Mouse (Mus musculus) hindbrain, embryonic 15.5 days (tissue): ENCODE data around the gene Ipo13. TPM values are rescaled to one million over a fixed set of nuclear protein-coding genes. Genes with fewer than 3 reads are reported as not detected.

Source experiments
- ATAC-seq: fragments of 200-750 bp; cut with Nextera tagmentation; 2 replicates; pipeline ENCODE4 v1.8.0; 2017; ENCODE audit warnings: low read depth, moderate number of reproducible peaks, moderate TSS enrichment; ENCODE audit not compliant: low FRiP score
- H3K27ac ChIP-seq: fragments of 300-500 bp; sonication (generic); replicated peaks from 2 replicates; pipeline ENCODE4 v1.5.1; 2015; ENCODE audit warnings: mild to moderate bottlenecking, inconsistent platforms
- H3K27me3 ChIP-seq: fragments of 300-500 bp; sonication (generic); 2 replicates; pipeline ENCODE4 v1.6.1; 2015; ENCODE audit warnings: control low read depth, inconsistent platforms
- H3K36me3 ChIP-seq: fragments of 300-500 bp; sonication (generic); 2 replicates; pipeline ENCODE4 v1.6.1; 2015; ENCODE audit warnings: control low read depth, inconsistent platforms
- H3K4me1 ChIP-seq: fragments of 300-500 bp; sonication (generic); replicated peaks from 2 replicates; pipeline ENCODE4 v1.6.1; 2015; ENCODE audit warnings: control low read depth, inconsistent platforms
- H3K4me2 ChIP-seq: fragments of 300-500 bp; sonication (generic); 2 replicates; pipeline ENCODE4 v1.6.1; 2015; ENCODE audit warnings: moderate library complexity, mild to moderate bottlenecking, inconsistent platforms
- H3K4me3 ChIP-seq: fragments of 300-500 bp; sonication (generic); 2 replicates; pipeline ENCODE4 v1.5.1; 2015; ENCODE audit warnings: mild to moderate bottlenecking, inconsistent platforms
- H3K9ac ChIP-seq: fragments of 300-500 bp; sonication (generic); 2 replicates; pipeline ENCODE4 v1.6.1; 2015; ENCODE audit warnings: inconsistent platforms
- H3K9me3 ChIP-seq: fragments of 300-500 bp; sonication (generic); 2 replicates; pipeline ENCODE4 v1.6.1; 2016; ENCODE audit warnings: control low read depth, inconsistent platforms
- WGBS: fragments of 180-500 bp; shearing (Covaris S2); methylation state at CpG from one replicate; pipeline ENCODE4 v1.1.7; 2015; 5-methylcytosine and 5-hydroxymethylcytosine counted together
- polyA plus RNA-seq: library from polyadenylated mRNA; unstranded; fragments of >200 nt; fragmentation: Nextera tagmentation; extraction: Ambion mirVana; gene quantifications from 2 replicates; pipeline ENCODE4 v1.2.1, GENCODE M21; 2015

The Ipo13 gene
- polyA plus RNA-seq, result 62.3 and 68.8 TPM in 2 replicates

- H3K4me1 ChIP-seq, result peaks cover 54% of the 10 kb centered on the region
- peaks cover 13% of the 10 kb centered on the region for H3K36me3 ChIP-seq
- peak within 1 kb of the TSS; percentile 89 for H3K27ac ChIP-seq
- H3K9ac ChIP-seq, result peak within 1 kb of the TSS; percentile 87
- H3K27me3 ChIP-seq, result no peaks in the 10 kb centered on the region
- H3K9me3 ChIP-seq, result no peaks in the 10 kb centered on the region
- H3K4me2 ChIP-seq, result peak within 1 kb of the TSS; percentile 97
- WGBS, result under 1% methylated on average over 48 of the region's 61 CpGs
- peak within 1 kb of the TSS; percentile 72 for H3K4me3 ChIP-seq
- peak; percentile 95 for ATAC-seq
Measured at GRCm38 (mm10) chr4:117914591-117915442, at the start of gene Ipo13. TSS of gene Ipo13 (minus strand) at chr4:117914999.

GRCm38 (mm10) chr4:117957492-117957891, 42.7 kb upstream of the Ipo13 start:
- H3K27ac ChIP-seq, result no peak overlapping the region
- ATAC-seq, result no peak
- no peaks in the 10 kb centered on the region for H3K9me3 ChIP-seq
- no peak overlapping the region for H3K9ac ChIP-seq
- no peak overlapping the region for H3K4me2 ChIP-seq
- H3K4me3 ChIP-seq, result no peak overlapping the region
- no peaks in the 10 kb centered on the region for H3K27me3 ChIP-seq
- no peaks in the 10 kb centered on the region for H3K4me1 ChIP-seq
- WGBS, result 57% methylated on average over 4 of the region's 4 CpGs
- H3K36me3 ChIP-seq, result peaks cover 2% of the 10 kb centered on the region

- Histone ChIP-seq H3K36me3 (peaks cover 3% of the 10 kb centered on the region; the same call in 1 of the 2 replicates), H3K4me2 (no peak overlapping the region), H3K9me3 (no peaks in the 10 kb centered on the region), H3K9ac (no peak overlapping the region), H3K4me1 (no peaks in the 10 kb centered on the region), H3K4me3 (no peak overlapping the region), H3K27ac (no peak overlapping the region), H3K27me3 (no peaks in the 10 kb centered on the region)
- WGBS, result 75% methylated on average over 7 of the region's 7 CpGs
- no peak for ATAC-seq
Measured at GRCm38 (mm10) chr4:117947493-117947892, 32.7 kb upstream of the Ipo13 start.

- H3K36me3 ChIP-seq, result no peaks in the 10 kb centered on the region
- ATAC-seq, result 0 out of 2 replicates have a peak, but pooled peaks have one; percentile 19
- no peak overlapping the region for H3K27ac ChIP-seq
- no peaks in the 10 kb centered on the region for H3K4me1 ChIP-seq
- no peak overlapping the region for H3K4me3 ChIP-seq
- no peak overlapping the region for H3K9ac ChIP-seq
- H3K9me3 ChIP-seq, result no peaks in the 10 kb centered on the region
- WGBS, result 87% methylated on average over 11 of the region's 11 CpGs
- no peaks in the 10 kb centered on the region for H3K27me3 ChIP-seq
- no peak overlapping the region for H3K4me2 ChIP-seq
Measured at GRCm38 (mm10) chr4:117946639-117947305, 32.0 kb upstream of the Ipo13 start.

GRCm38 (mm10) chr4:117943317-117943716, 28.5 kb upstream of the Ipo13 start:
- H3K4me3 ChIP-seq, result no peak overlapping the region
- ATAC-seq, result 0 out of 2 replicates have a peak, but pooled peaks have one; percentile 23
- no peaks in the 10 kb centered on the region for H3K36me3 ChIP-seq
- WGBS, result 36% methylated on average over 5 of the region's 5 CpGs
- H3K27ac ChIP-seq, result no peak overlapping the region
- H3K9ac ChIP-seq, result no peak overlapping the region
- H3K4me2 ChIP-seq, result no peak overlapping the region
- H3K4me1 ChIP-seq, result no peaks in the 10 kb centered on the region
- H3K9me3 ChIP-seq, result no peaks in the 10 kb centered on the region
- H3K27me3 ChIP-seq, result no peaks in the 10 kb centered on the region

- H3K4me2 ChIP-seq, result no peak overlapping the region
- H3K36me3 ChIP-seq, result no peaks in the 10 kb centered on the region
- no peak overlapping the region for H3K4me3 ChIP-seq
- no peak for ATAC-seq
- no peak overlapping the region for H3K9ac ChIP-seq
- no peaks in the 10 kb centered on the region for H3K27me3 ChIP-seq
- no peak overlapping the region for H3K27ac ChIP-seq
- no peaks in the 10 kb centered on the region for H3K9me3 ChIP-seq
- no peaks in the 10 kb centered on the region for H3K4me1 ChIP-seq
- 95% methylated on average over 5 of the region's 5 CpGs for WGBS
Measured at GRCm38 (mm10) chr4:117936964-117937363, 22.2 kb upstream of the Ipo13 start.

GRCm38 (mm10) chr4:117934081-117934480, 19.3 kb upstream of the Ipo13 start:
- peaks cover 15% of the 10 kb centered on the region for H3K27me3 ChIP-seq
- H3K36me3 ChIP-seq, result no peaks in the 10 kb centered on the region
- H3K4me1 ChIP-seq, result peaks cover 8% of the 10 kb centered on the region
- no peak overlapping the region for H3K27ac ChIP-seq
- no peak overlapping the region for H3K4me2 ChIP-seq
- 93% methylated on average over 4 of the region's 4 CpGs for WGBS
- no peaks in the 10 kb centered on the region for H3K9me3 ChIP-seq
- H3K4me3 ChIP-seq, result no peak overlapping the region
- no peak for ATAC-seq
- no peak overlapping the region for H3K9ac ChIP-seq

- 90% methylated on average over 5 of the region's 5 CpGs for WGBS
- Histone ChIP-seq H3K9ac (no peak overlapping the region), H3K9me3 (no peaks in the 10 kb centered on the region), H3K36me3 (no peaks in the 10 kb centered on the region), H3K4me1 (peaks cover 13% of the 10 kb centered on the region), H3K4me3 (no peak overlapping the region), H3K27me3 (peaks cover 23% of the 10 kb centered on the region), H3K27ac (no peak overlapping the region), H3K4me2 (no peak overlapping the region)
- ATAC-seq, result no peak
Measured at GRCm38 (mm10) chr4:117933248-117933647, 18.4 kb upstream of the Ipo13 start.

- peaks cover 28% of the 10 kb centered on the region for H3K27me3 ChIP-seq
- peaks cover 28% of the 10 kb centered on the region for H3K4me1 ChIP-seq
Measured at GRCm38 (mm10) chr4:117929391-117929881, 14.6 kb upstream of the Ipo13 start, which contains the start of gene Artn. TSS of gene Artn (minus strand) at chr4:117929763.

GRCm38 (mm10) chr4:117928699-117929241, 14.0 kb upstream of the Ipo13 start:
- Histone ChIP-seq H3K9ac (no peak overlapping the region), H3K36me3 (no peaks in the 10 kb centered on the region), H3K4me3 (no peak overlapping the region), H3K27ac (no peak overlapping the region), H3K9me3 (no peaks in the 10 kb centered on the region), H3K4me1 (peaks cover 28% of the 10 kb centered on the region), H3K4me2 (peak overlapping the region; percentile 55), H3K27me3 (peaks cover 28% of the 10 kb centered on the region)
- ATAC-seq, result no peak
- WGBS, result 2% methylated on average over 13 of the region's 13 CpGs

More at GRCm38 (mm10) chr4:117929391-117929881, 14.6 kb upstream of the Ipo13 start, which contains the start of gene Artn:
- H3K27ac ChIP-seq, result no peak within 1 kb of the TSS
- no peaks in the 10 kb centered on the region for H3K36me3 ChIP-seq
- H3K4me2 ChIP-seq, result peak within 1 kb of the TSS; percentile 55
- 1% methylated on average over 33 of the region's 33 CpGs for WGBS
- H3K9ac ChIP-seq, result 0 out of 2 replicates have a peak within 1 kb of the TSS, but pooled peaks have one; percentile 7
- peak within 1 kb of the TSS; percentile 26 for H3K4me3 ChIP-seq
- no peaks in the 10 kb centered on the region for H3K9me3 ChIP-seq
- no peak for ATAC-seq

GRCm38 (mm10) chr4:117928234-117928633, 13.4 kb upstream of the Ipo13 start:
- Histone ChIP-seq H3K36me3 (no peaks in the 10 kb centered on the region), H3K27ac (no peak overlapping the region), H3K9me3 (no peaks in the 10 kb centered on the region), H3K27me3 (peaks cover 28% of the 10 kb centered on the region), H3K9ac (no peak overlapping the region), H3K4me1 (peaks cover 28% of the 10 kb centered on the region), H3K4me3 (no peak overlapping the region), H3K4me2 (no peak overlapping the region)
- peak; percentile 32 for ATAC-seq
- 13% methylated on average over 6 of the region's 6 CpGs for WGBS
